Mouse (Mus musculus): ENCODE data around the gene Selenbp1.

DNA sequence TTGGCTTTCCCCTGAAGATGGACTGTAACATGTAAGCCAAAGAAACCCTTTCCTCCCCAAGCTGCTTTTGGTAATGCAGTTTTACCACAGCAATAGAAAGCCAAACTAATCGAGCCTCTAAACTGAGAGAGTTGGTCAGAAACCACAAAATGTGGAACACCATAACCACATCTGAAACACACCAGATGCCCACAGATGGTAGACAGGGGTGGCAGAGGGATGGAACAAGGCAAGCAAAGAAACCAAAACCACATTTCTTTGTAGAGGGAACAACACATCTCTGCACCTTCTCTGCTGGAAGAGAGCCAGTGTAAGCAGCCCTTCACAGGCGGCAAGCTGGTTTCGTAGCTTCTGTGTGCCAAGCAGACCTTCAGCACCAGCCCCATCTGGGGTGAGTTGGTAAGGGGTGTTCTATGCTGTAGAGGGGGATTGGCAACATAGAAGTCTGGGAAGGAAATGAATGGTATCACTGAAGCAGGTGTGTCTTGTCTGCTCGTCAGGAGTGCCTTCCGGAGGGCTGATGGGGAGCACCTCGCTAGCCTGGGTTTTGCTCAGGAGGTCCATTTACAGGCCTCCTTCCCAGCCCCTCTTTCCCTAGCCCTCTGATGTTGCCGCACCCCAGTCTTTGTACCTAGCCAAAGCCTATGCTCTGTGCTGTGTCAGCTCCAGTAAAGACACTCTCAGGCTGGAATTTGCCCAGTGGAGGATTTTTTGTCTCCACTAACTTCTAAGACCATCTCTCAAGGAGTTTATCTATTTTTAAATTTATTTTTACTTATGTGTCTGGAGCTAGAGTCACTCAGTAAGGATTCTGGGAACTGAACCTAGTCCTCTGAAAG, 16.7 kb upstream of the Selenbp1 start:
- no peak for TF ChIP-seq CTCF (IDR thresholded peaks at IDR 0.05)
- no peak for TF ChIP-seq POLR2A (IDR thresholded peaks at IDR 0.05; ENCODE audit: insufficient read depth, low read depth, low read length)
- no peak for TF ChIP-seq EP300 (IDR thresholded peaks at IDR 0.05; ENCODE audit: insufficient read depth, low read depth, low read length)

Measured in heart, adult 2 months (tissue).